Mouse (Mus musculus): ENCODE measurements around the gene Gstp1.

DNA sequence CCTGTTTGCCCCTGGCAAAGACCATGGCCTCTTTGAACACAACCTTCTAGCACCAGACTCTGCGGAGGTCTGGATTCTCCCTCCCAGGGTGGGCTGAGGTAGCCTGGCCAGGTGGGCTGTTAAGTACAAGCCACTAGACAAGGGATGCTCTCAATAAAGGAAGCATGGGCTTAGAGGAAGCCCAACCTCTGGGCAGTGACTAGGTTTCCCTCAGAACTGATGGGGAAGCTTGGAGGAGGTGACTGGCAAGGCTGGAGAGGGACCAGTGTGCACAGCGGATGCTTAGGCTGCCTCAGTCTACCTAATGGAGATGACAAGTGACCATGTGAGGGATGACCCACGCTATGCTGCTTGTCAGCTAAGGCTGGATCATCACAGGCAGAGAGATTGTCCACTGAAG lies 45.8 kb downstream of the Gstp1 start:
- TF ChIP-seq CTCF (IDR thresholded peaks at IDR 0.05; ENCODE audit: control insufficient read depth, insufficient read depth, low read length): no peak
- no peak for TF ChIP-seq POLR2A (IDR thresholded peaks at IDR 0.05; ENCODE audit: borderline replicate concordance, control insufficient read depth, low read depth, low read length)

Measured in bone marrow, adult 2 months (tissue).